Mouse (Mus musculus): ENCODE measurements around the gene Nmu. TPM values are rescaled to one million over a fixed set of nuclear protein-coding genes. Genes with fewer than 3 reads are reported as not detected.

The Nmu gene
- total RNA-seq (2023; ENCODE audit: inconsistent age), result not detected in 4 replicates

DNA sequence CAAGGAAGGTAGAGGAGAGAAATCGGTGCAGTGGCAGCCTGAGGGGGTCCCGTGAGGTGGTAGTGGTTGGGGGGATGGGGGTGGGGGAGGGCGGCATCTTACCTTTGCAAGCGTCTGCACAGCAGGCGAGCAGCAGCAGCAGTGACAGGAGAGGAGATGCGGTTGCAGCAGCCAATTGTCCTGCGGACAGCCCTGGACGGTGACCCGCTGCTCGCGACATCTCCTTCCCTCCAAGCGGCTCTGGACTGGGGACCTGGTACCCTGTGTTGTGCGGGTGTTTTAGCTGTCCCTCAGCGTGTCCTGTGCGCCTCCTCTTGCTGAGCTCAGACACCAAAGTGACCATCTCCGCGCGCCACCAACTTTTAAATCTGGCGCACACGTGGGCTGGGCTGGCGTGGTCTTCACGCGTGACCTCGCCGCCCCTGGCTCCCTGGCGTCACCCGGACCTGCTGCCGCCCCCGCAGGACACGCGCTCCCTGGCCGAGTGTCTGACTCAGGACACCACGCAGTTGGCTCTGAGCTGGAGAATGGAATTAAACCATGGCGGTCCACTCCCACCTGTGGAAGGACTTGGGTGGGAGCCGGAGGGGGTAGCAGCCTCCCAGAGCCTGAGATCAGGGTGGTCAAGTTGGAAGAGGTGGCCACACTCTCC lies at the start of gene Nmu:
Gene Nmu (minus strand): TSS at position 336 of the 652 bp plus-strand sequence.

DNA sequence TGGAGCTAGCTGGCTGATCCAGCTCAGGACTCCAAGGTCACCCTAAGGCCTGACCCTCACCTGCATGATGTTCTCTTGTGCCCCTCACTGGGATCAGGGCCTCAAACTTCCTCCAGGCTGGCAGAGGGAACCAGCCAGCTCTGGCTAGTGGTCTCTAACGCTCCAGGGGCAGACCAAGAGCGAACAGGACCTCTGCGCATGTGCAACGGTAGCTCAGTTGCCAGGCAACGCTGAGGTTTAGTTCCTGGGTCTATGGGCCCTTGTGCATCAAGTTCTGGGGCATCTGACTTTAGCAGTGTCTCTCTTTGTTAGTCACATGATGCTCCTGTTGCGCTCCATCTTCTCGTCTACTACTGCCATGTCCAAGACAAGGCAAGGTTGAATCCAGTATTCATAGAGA lies 32.6 kb downstream of the Nmu start, which contains the start of gene Pdcl2:
Gene Pdcl2 (minus strand): TSS at position 204 of the 400 bp plus-strand sequence.

DNA sequence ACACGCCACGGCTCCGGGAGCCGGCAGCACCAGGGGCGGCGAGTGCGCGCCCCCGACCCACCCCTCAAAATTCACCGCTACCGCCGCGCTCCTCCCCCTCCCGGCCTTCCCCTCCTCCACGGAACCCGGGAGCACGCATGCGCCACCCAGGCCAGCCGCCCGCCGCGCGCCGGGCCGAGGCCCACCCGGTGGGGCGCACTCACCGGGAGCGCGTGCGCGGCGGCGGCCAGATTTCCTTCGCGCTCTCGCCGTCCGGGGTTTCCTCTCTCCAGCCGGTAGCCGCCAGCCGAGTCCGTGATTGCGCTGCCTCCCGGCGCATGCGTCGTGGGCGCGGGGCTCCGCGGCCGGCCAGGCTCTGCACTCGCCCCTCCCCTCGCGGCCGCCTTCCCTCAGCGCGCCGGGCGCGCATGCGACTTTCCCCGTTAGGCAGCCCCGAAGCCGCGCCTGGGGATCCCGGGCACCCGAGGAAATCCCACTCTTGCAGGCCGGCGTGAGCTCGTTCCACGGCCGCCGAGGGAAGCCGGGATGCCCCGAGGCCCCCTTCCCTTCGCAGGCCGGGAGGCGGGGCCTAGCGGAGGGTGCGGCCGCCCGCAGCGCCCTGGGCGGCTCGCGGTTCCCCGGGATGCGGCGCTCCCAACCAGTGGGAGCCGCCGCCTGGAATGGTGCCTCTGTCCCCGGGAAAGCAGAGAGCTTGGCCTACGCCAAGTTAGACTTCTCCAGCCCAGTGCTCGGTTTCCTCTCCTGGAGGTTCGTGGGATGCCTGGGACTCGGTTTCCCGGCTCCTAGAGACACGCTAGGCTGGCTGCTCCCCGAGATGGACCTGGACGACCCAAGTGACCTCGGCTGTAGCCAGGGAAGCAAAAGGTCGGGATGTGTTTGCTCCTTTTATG lies 58.9 kb downstream of the Nmu start, which contains the start of gene Clock:
Gene Clock (minus strand): TSS at position 341 of the 890 bp plus-strand sequence.

Other genes with a start within 250 kb of the Nmu start
- gene Srd5a3, start 223.5 kb downstream of the Nmu start, total RNA-seq (2023; ENCODE audit: inconsistent age), result 31.6 to 45.4 TPM (median 38.1 TPM) in 4 replicates
- 24.3 to 31.7 TPM (median 25.6 TPM) in 4 replicates for gene Tmem165, start 179.9 kb downstream of the Nmu start, total RNA-seq (2023; ENCODE audit: inconsistent age)
- gene Clock, start 59.0 kb downstream of the Nmu start, total RNA-seq (2023; ENCODE audit: inconsistent age), result 21.3 to 27.4 TPM (median 22.8 TPM) in 4 replicates
- gene Pdcl2, start 32.6 kb downstream of the Nmu start, total RNA-seq (2023; ENCODE audit: inconsistent age), result not detected in 4 replicates
- gene Gm7271, start 120.3 kb upstream of the Nmu start, total RNA-seq (2023; ENCODE audit: inconsistent age), result not detected in 4 replicates
- 57.6 to 63.1 TPM (median 58.3 TPM) in 4 replicates for gene Exoc1, start 165.5 kb upstream of the Nmu start, total RNA-seq (2023; ENCODE audit: inconsistent age)
- 21.4 to 24.8 TPM (median 22.6 TPM) in 4 replicates for gene Cep135, start 224.9 kb upstream of the Nmu start, total RNA-seq (2023; ENCODE audit: inconsistent age)

Measured in B cell, adult (primary cell).